Mouse (Mus musculus): ENCODE data around the gene Cdyl.

DNA sequence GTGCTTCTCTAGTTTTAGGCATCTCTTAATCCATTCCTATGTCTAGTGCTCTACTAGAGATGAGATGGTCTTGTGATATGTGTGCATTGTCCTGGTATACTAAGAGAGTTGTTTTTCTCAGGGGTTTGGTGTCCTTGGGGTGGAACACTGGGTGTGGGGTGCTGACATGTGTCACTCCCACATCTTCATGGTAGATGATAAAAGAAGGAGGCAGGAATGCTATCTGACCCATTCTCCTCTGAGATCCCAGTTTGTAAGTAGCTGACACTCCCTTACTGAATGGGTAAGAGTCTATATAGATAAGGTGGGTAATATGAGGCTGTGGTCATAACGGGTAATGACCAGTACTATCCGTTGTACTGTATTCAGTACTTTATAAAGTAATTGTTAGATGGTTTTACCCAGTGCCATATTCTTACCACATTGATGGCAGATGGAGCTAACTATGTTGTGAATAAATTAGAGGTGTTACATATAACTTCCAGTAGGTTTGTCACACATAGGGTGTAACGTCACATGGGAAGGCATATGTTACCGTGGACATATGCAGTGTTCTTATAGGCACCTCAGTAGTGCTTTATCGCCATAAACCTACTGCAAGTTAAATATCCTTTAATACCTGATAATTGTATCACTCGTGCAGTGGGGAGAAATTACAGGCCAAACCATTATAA, 127.2 kb downstream of the Cdyl start:
- TF ChIP-seq CTCF (IDR thresholded peaks at IDR 0.05; ENCODE audit: insufficient read depth, low read length) (no peak), POLR2A (IDR thresholded peaks at IDR 0.05; ENCODE audit: borderline replicate concordance, extremely low read depth, low read depth, low read length) (no peak)

Data from lung, adult 2 months (tissue).